Mouse (Mus musculus): ENCODE results near the gene Ndufb10. TPM values are rescaled to one million over a fixed set of nuclear protein-coding genes. Genes with fewer than 3 reads are reported as not detected.

Gene Ndufb10
- polyA plus RNA-seq (2012; rRNA removed) = 177 and 184 TPM in 2 replicates

DNA sequence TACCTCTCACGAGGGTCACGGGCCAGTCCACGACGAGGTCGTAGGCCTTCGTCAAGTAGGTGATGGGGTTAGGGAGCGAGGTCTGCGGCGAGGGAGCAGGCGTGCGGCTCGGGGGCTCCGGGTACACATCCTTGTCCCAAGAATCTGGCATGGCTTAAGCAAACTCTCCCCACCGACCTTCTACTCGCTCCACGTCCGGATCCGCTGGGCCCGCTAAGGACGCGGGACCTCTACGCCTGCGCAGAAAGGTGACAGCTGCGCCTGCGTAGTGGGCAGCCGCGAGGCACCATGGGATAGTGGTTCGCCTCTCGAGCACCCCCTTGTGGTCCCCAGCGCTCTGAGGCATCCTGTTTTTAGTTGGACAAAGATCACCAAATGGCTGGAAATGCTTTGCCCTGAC lies at the start of gene Ndufb10:
Gene Ndufb10 (minus strand): TSS at position 295 of the 400 bp plus-strand sequence.

DNA sequence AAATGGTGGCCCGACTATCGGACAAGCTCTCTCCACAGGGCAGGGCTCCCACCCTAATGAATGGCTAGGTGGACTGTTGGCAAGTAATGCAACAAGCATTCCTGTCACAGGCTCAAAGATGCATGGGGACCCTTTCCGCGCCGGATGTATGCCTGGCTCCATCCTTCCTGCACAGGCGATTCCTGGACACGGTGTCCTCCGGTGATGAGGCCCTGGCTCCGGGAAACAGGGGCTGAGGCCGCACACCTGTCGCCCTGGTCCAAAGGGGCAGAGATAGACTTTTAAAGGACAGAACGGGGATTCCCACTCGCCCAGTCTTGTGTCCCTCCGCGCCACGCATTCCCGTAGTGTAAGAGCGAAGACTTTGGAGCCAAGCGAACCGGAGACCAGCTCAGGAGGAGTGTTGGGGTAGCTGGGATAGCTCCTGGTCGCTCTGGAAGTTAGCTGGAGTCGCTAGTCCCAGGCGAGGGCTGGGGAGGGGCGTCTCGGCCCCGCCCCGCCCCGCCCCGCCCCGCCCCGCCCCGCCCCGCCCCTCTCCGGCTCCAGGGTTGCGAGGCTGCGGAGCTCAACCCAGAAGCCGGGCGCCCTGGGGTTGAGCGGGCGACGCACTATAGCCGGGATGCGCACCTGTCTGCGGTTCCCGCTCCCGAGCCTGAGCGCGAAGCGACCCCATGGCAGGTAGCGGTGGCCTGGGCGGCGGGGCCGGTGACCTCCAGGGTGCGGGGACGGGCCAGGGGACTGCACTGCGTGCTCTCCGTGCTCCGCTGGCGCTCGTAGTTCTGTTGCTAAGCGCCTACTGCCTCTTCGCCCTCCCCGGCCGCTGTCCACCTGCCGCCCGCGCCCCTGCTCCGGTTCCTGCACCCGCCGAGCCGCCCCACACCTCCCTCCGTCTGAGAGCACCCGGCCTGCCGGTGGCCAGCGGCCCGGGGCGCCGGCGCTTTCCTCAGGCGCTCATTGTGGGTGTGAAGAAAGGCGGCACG lies 28.4 kb upstream of the Ndufb10 start, which contains the start of gene Hs3st6:
Gene Hs3st6 (plus strand): TSS at position 574 of the 980 bp plus-strand sequence.

DNA sequence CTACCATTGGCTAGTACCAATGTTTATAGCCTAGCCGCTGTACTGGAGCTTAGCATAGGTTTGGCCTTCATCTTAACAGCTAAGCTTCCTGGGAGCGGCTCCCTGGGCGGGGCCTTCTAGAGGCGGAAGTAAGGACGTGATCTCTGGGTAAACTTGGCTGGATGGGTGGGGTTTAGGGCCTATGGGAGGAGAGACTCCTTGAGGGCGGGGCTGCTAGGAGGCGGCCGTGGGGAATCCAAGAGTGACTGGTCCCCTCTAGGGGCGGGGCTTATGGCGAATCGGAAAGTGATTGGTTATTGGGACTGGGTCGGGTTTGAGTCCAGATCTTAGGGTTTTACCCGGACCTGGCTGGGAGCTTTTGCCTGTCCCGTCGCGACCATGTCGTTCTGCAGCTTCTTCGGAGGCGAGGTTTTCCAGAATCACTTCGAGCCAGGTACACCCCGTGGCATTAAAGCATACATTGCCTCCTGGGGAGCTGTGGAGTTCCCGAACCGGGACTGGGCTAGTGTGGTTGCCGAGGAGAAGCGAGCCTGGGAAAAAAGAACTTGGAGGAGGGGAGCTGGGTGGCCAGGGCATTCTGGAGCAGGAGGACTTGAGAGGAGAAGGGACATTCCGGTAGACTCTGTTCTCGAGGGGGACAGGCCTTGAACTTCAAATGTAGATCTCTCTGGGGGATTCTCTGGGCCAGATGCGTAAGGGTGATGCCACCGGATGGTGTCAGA lies 12.2 kb upstream of the Ndufb10 start, which contains the start of gene Msrb1:
Gene Msrb1 (plus strand): TSS at position 313 of the 722 bp plus-strand sequence.

DNA sequence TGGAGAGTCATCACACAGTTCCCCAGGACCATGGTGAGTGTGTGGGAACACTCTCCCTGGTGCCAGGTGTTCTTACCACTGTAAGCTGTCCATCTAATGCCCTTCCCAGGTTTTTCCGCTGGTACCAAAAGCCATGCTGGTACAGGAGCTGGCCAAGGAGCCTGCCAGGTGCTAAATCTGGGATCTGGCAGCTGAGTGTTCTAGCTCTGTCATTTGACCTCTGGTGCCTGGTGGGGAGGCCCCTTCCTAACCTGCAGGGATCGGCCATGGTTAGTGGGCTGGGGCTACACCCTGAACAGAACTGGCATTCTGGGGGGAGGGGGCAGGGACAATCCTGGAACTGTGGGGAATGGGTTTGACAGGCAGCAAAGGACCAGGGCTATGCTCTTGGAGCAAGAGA lies 3.3 kb upstream of the Ndufb10 start, which contains the start of gene Rpl3l:
Gene Rpl3l (plus strand): TSS at position 203 of the 400 bp plus-strand sequence.

DNA sequence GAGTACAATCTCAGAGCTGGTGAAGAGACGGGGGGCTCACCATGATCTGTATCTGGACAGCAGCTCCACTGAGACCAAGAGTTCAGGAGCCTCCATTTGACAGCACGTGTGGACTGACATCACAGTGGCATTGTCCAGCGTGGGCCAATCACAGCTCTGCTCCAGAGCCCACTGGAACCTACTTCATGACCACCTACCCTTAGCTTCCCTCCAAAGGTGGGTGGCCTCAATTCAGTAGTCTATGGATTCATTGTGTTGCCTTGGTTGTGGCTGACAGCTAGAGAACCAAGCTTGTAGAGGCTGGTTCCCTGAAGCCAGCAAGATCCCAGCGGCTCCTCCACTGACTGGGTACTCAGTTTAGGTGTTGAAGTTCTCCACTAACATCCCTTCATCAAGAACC lies 6.3 kb downstream of the Ndufb10 start, which contains the start of the genes Rnf151 and Rps2:
Gene Rnf151 (minus strand): TSS at position 121 of the 400 bp plus-strand sequence.
Gene Rps2 (plus strand): TSS at position 174 of the 400 bp plus-strand sequence.

DNA sequence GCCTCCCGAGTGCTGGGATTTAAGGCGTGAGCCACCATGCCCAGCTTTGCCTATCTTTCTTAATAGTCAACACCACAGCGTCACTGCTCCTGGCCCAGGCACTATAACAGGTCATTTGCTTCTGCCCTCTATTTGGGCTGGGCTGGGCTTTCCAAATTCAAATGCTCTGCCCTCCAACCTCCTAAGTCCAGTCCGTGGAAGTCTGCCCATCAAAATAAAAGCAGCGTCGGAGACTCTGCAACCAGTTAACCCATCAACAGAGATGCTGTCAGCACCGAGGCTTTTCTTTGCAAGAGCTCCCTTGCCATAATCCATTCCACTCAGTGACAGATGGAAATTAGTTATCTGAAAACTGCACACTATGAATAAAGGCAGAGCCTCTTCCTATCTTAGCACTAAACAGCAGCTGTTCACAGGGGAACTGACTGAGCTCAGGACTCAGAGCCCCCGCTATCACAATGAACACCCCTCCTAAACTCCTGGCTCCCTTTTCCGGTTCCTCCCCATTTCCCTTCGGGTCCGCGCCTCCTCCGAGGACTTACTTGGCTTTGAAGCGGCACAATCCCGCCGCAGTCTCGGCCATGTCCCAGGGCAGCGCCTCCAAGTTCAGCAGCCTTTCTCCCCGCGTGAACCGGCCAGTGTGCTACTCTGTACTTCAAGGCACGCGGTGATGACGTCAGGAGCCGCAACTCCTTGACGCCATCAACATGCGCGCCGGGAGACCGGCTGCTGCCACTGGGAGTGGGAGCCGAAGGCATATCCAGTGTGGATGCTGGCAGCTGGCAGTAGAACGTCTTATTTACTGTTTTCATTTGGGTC lies 17.1 kb downstream of the Ndufb10 start, which contains the start of gene Tbl3:
Gene Tbl3 (minus strand): TSS at position 679 of the 819 bp plus-strand sequence.

DNA sequence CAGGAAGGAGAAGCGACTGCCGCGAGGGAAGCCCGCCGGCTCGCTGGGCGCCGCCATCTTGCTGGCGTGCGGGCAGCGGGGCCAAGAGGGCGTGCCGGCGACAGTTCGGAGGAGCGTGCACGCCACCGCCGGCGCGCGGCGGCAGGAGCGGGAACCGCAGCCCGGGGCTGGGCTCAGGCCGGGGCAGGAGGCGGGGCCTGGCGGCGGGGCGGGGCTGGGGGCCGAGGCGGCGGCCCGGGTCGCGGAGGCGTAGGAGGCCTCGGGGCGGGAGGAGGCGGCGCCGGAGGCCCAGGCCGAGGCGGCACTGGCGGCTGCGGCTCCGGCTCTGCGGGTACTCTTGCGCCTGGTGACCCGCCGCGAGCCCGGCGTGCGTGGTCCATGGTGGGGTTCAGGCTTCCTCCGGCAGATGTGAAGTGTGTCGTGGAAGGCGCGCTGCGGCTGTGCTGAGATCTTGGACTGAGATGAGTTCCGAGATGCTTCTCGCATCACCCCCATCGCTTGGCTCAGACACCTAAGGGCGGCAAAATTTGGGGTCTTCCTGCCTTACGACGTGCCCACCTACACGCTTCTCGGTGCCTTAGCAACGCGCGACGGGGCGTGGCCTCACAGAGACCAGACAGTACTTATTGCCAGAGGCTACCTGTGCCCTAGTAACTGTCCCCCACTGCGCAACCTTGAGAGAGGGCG lies 28.1 kb downstream of the Ndufb10 start, which contains the start of the genes Gfer and Noxo1:
Gene Gfer (minus strand): TSS at position 146 of the 687 bp plus-strand sequence.
Gene Noxo1 (plus strand): TSS at position 224 of the 687 bp plus-strand sequence.

DNA sequence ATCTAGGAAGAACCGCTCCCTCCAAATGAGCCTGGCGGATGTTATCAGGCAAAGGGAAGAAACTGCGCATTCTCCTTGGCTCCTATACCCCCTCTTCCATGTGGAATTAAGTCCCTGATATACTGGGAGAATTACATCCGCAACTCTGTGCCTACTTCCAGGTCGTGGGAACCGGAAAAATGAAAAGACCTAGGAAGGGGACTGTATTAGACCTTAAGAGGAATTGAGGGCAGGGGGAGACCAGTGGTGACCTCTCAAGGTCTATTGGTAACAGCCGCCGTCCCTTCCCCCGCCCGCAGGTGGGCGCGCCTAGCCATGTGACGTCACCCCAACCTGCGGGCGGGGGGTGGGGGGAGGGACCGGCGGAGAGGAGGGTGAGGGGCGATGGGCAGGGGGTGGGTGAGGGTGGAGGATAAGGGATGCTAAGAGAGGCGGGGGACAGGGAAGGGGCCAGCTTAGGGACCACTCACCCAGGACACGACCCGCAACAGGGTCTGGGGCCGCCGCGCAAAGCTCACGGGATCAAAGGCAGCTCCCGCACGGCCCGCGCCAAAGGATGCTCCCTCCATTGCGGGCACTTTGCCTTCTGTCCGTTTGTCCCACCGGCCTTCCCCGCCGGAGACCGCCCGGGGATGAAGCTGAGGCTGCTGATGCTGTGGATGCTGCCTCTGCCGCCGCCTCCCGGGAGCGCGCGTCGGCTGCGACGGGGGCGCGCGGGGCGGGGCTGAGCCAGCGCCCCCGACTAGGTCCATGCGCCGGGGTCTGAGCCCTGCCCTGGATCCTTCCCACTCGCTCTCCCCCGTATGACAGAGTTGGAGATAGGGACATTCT lies 34.8 kb downstream of the Ndufb10 start, which contains the start of gene Syngr3:
Gene Syngr3 (minus strand): TSS at position 705 of the 831 bp plus-strand sequence.

Other genes with a start within 250 kb of the Ndufb10 start
- 29.8 and 44.7 TPM in 2 replicates for gene Mlst8, start 245.4 kb downstream of the Ndufb10 start, polyA plus RNA-seq (2012; rRNA removed)
- 28.4 and 30.5 TPM in 2 replicates for gene Caskin1, start 235.9 kb downstream of the Ndufb10 start, polyA plus RNA-seq (2012; rRNA removed)
- gene Traf7, start 196.5 kb downstream of the Ndufb10 start, polyA plus RNA-seq (2012; rRNA removed) = 155 and 253 TPM in 2 replicates
- gene Rab26, start 190.3 kb downstream of the Ndufb10 start, polyA plus RNA-seq (2012; rRNA removed) = 1.1 and 1.8 TPM in 2 replicates
- 40.1 and 43.7 TPM in 2 replicates for gene Pkd1, start 174.6 kb downstream of the Ndufb10 start, polyA plus RNA-seq (2012; rRNA removed)
- gene Tsc2, start 91.8 kb downstream of the Ndufb10 start, polyA plus RNA-seq (2012; rRNA removed) = 98.5 and 150 TPM in 2 replicates
- gene Nthl1, start 91.8 kb downstream of the Ndufb10 start, polyA plus RNA-seq (2012; rRNA removed) = 21.1 and 22.2 TPM in 2 replicates
- gene Slc9a3r2, start 74.2 kb downstream of the Ndufb10 start, polyA plus RNA-seq (2012; rRNA removed) = 26.4 and 32.7 TPM in 2 replicates
- 0.26 TPM in 1 of 2 replicates, not detected in the other for gene Npw, start 66.0 kb downstream of the Ndufb10 start, polyA plus RNA-seq (2012; rRNA removed)
- 71.2 and 73.0 TPM in 2 replicates for gene Zfp598, start 54.8 kb downstream of the Ndufb10 start, polyA plus RNA-seq (2012; rRNA removed)
- gene Syngr3, start 34.5 kb downstream of the Ndufb10 start, polyA plus RNA-seq (2012; rRNA removed) = 4.9 and 6.7 TPM in 2 replicates
- gene Gfer, start 28.3 kb downstream of the Ndufb10 start, polyA plus RNA-seq (2012; rRNA removed) = 30.2 and 39.5 TPM in 2 replicates
- gene Noxo1, start 28.2 kb downstream of the Ndufb10 start, polyA plus RNA-seq (2012; rRNA removed) = 6.4 and 7.1 TPM in 2 replicates
- 66.5 and 85.6 TPM in 2 replicates for gene Tbl3, start 16.8 kb downstream of the Ndufb10 start, polyA plus RNA-seq (2012; rRNA removed)
- gene Rnf151, start 6.4 kb downstream of the Ndufb10 start, polyA plus RNA-seq (2012; rRNA removed) = 0.63 and 0.70 TPM in 2 replicates
- 2,876 and 3,382 TPM in 2 replicates for gene Rps2, start 6.4 kb downstream of the Ndufb10 start, polyA plus RNA-seq (2012; rRNA removed)
- 0.07 TPM in 1 of 2 replicates, not detected in the other for gene Rpl3l, start 3.3 kb upstream of the Ndufb10 start, polyA plus RNA-seq (2012; rRNA removed)
- 27.4 and 35.8 TPM in 2 replicates for gene Msrb1, start 12.2 kb upstream of the Ndufb10 start, polyA plus RNA-seq (2012; rRNA removed)
- 0.42 and 0.88 TPM in 2 replicates for gene Hs3st6, start 28.5 kb upstream of the Ndufb10 start, polyA plus RNA-seq (2012; rRNA removed)
- gene Meiob, start 79.8 kb upstream of the Ndufb10 start, polyA plus RNA-seq (2012; rRNA removed) = 0.12 and 0.19 TPM in 2 replicates
- gene Hagh, start 115.7 kb upstream of the Ndufb10 start, polyA plus RNA-seq (2012; rRNA removed) = 22.7 and 23.0 TPM in 2 replicates
- gene Fahd1, start 125.9 kb upstream of the Ndufb10 start, polyA plus RNA-seq (2012; rRNA removed) = 15.9 and 17.5 TPM in 2 replicates
- gene Igfals, start 141.5 kb upstream of the Ndufb10 start, polyA plus RNA-seq (2012; rRNA removed) = 0.09 and 0.22 TPM in 2 replicates
- gene Nubp2, start 161.9 kb upstream of the Ndufb10 start, polyA plus RNA-seq (2012; rRNA removed) = 28.1 and 32.5 TPM in 2 replicates
- gene Spsb3, start 162.2 kb upstream of the Ndufb10 start, polyA plus RNA-seq (2012; rRNA removed) = 28.8 and 42.0 TPM in 2 replicates
- 34.6 and 35.0 TPM in 2 replicates for gene Eme2, start 170.6 kb upstream of the Ndufb10 start, polyA plus RNA-seq (2012; rRNA removed)
- gene Mrps34, start 170.6 kb upstream of the Ndufb10 start, polyA plus RNA-seq (2012; rRNA removed) = 85.7 and 98.3 TPM in 2 replicates
- 48.4 and 48.7 TPM in 2 replicates for gene Nme3, start 172.0 kb upstream of the Ndufb10 start, polyA plus RNA-seq (2012; rRNA removed)
- 157 and 167 TPM in 2 replicates for gene Mapk8ip3, start 212.5 kb upstream of the Ndufb10 start, polyA plus RNA-seq (2012; rRNA removed)
- gene Jpt2, start 236.2 kb upstream of the Ndufb10 start, polyA plus RNA-seq (2012; rRNA removed) = 132 and 152 TPM in 2 replicates